Mouse (Mus musculus): ENCODE results near the gene Fam117a. TPM values are rescaled to one million over a fixed set of nuclear protein-coding genes. Genes with fewer than 3 reads are reported as not detected.

Gene Fam117a
- polyA plus RNA-seq, 1 experiment from 2014 or later, result 5.5 TPM

DNA sequence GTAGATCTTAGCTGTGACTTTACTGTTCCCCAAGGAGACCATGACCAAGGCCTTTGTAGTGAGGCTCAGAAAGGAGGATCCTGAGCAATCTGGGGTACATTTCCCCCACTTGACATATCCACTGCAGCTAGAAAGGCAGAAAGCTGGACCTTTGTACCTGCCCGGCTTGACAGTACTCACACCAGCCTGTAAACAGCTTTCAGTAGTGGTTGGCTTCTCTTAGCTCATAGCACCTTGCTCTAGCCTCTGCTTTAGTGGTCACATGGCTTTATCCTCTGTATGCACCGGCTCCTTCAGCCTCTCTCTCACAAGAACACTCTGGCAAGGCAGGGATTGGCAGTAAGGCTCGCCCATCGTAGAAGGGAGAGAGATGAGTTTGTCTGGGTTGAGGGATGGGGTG is 32.1 kb downstream of the Fam117a start:
- no peaks in the 10 kb centered on the region for H3K4me1 ChIP-seq (replicated peaks; ENCODE audit: control insufficient read depth, insufficient read depth, low read length)
- peaks cover 16% of the 10 kb centered on the region for H3K36me3 ChIP-seq (ENCODE audit: control insufficient read depth, insufficient read depth)
- no peaks in the 10 kb centered on the region for H3K9me3 ChIP-seq (ENCODE audit: control insufficient read depth)
- ATAC-seq, result 0 out of 2 replicates have a peak, but pooled peaks have one; percentile 28
- H3K9ac ChIP-seq (ENCODE audit: low read depth, low read length), result no peak overlapping the region
- no peak overlapping the region for H3K4me3 ChIP-seq (ENCODE audit: low read depth, low read length)
- H3K27ac ChIP-seq (ENCODE audit: low read depth, low read length), result no peak overlapping the region
- no peak for TF ChIP-seq CTCF (IDR thresholded peaks at IDR 0.05; ENCODE audit: low read depth)
- 83% methylated on average over 4 of the region's 4 CpGs for WGBS
- H3K4me2 ChIP-seq (replicated peaks; ENCODE audit: low read depth), result no peak overlapping the region
- no peaks in the 10 kb centered on the region for H3K27me3 ChIP-seq (replicated peaks; ENCODE audit: control insufficient read depth, insufficient read depth, low read length)

- Histone ChIP-seq H3K9ac (ENCODE audit: low read depth, low read length) (no peak overlapping the region), H3K36me3 (ENCODE audit: control insufficient read depth, insufficient read depth) (peaks cover 20% of the 10 kb centered on the region), H3K27ac (ENCODE audit: low read depth, low read length) (peak overlapping the region; percentile 57; the same call in 1 of the 2 replicates), H3K4me1 (replicated peaks; ENCODE audit: control insufficient read depth, insufficient read depth, low read length) (no peaks in the 10 kb centered on the region), H3K4me3 (ENCODE audit: low read depth, low read length) (no peak overlapping the region), H3K4me2 (replicated peaks; ENCODE audit: low read depth) (no peak overlapping the region), H3K9me3 (ENCODE audit: control insufficient read depth) (no peaks in the 10 kb centered on the region), H3K27me3 (replicated peaks; ENCODE audit: control insufficient read depth, insufficient read depth, low read length) (no peaks in the 10 kb centered on the region)
- no peak for TF ChIP-seq CTCF (IDR thresholded peaks at IDR 0.05; ENCODE audit: low read depth)
- 58% methylated on average over 15 of the region's 15 CpGs for WGBS
- 0 out of 2 replicates have a peak, but pooled peaks have one; percentile 22 for ATAC-seq
Observed at GRCm38 (mm10) chr11:95369964-95370890, 33.4 kb downstream of the Fam117a start.

- Histone ChIP-seq H3K9me3 (ENCODE audit: control insufficient read depth) (no peaks in the 10 kb centered on the region), H3K4me1 (replicated peaks; ENCODE audit: control insufficient read depth, insufficient read depth, low read length) (no peaks in the 10 kb centered on the region), H3K4me2 (replicated peaks; ENCODE audit: low read depth) (no peak overlapping the region), H3K27me3 (replicated peaks; ENCODE audit: control insufficient read depth, insufficient read depth, low read length) (no peaks in the 10 kb centered on the region), H3K9ac (ENCODE audit: low read depth, low read length) (no peak overlapping the region), H3K4me3 (ENCODE audit: low read depth, low read length) (no peak overlapping the region), H3K36me3 (ENCODE audit: control insufficient read depth, insufficient read depth) (peaks cover 30% of the 10 kb centered on the region), H3K27ac (ENCODE audit: low read depth, low read length) (no peak overlapping the region)
- no peak for ATAC-seq
- 88% methylated on average over 7 of the region's 7 CpGs for WGBS
- TF ChIP-seq CTCF (IDR thresholded peaks at IDR 0.05; ENCODE audit: low read depth), result no peak
Observed at GRCm38 (mm10) chr11:95371182-95371581, 34.4 kb downstream of the Fam117a start.

GRCm38 (mm10) chr11:95378926-95379325 is 42.1 kb downstream of the Fam117a start:
- WGBS, result 65% methylated on average over 9 of the region's 9 CpGs
- no peak for TF ChIP-seq CTCF (IDR thresholded peaks at IDR 0.05; ENCODE audit: low read depth)

GRCm38 (mm10) chr11:95379552-95379951 is 42.7 kb downstream of the Fam117a start:
- no peak for TF ChIP-seq CTCF (IDR thresholded peaks at IDR 0.05; ENCODE audit: low read depth)
- H3K4me1 ChIP-seq (replicated peaks; ENCODE audit: control insufficient read depth, insufficient read depth, low read length), result no peaks in the 10 kb centered on the region
- no peak overlapping the region for H3K4me2 ChIP-seq (replicated peaks; ENCODE audit: low read depth)
- ATAC-seq, result no peak
- H3K27ac ChIP-seq (ENCODE audit: low read depth, low read length), result no peak overlapping the region
- no peaks in the 10 kb centered on the region for H3K27me3 ChIP-seq (replicated peaks; ENCODE audit: control insufficient read depth, insufficient read depth, low read length)
- no peak overlapping the region for H3K4me3 ChIP-seq (ENCODE audit: low read depth, low read length)
- H3K36me3 ChIP-seq (ENCODE audit: control insufficient read depth, insufficient read depth), result peaks cover 56% of the 10 kb centered on the region
- H3K9me3 ChIP-seq (ENCODE audit: control insufficient read depth), result no peaks in the 10 kb centered on the region
- no peak overlapping the region for H3K9ac ChIP-seq (ENCODE audit: low read depth, low read length)
- WGBS, result 83% methylated on average over 5 of the region's 5 CpGs

More at GRCm38 (mm10) chr11:95378926-95379325, 42.1 kb downstream of the Fam117a start:
- Histone ChIP-seq H3K4me2 (replicated peaks; ENCODE audit: low read depth) (no peak overlapping the region), H3K4me1 (replicated peaks; ENCODE audit: control insufficient read depth, insufficient read depth, low read length) (no peaks in the 10 kb centered on the region), H3K9ac (ENCODE audit: low read depth, low read length) (no peak overlapping the region), H3K36me3 (ENCODE audit: control insufficient read depth, insufficient read depth) (peaks cover 56% of the 10 kb centered on the region), H3K27me3 (replicated peaks; ENCODE audit: control insufficient read depth, insufficient read depth, low read length) (no peaks in the 10 kb centered on the region), H3K9me3 (ENCODE audit: control insufficient read depth) (no peaks in the 10 kb centered on the region), H3K27ac (ENCODE audit: low read depth, low read length) (no peak overlapping the region), H3K4me3 (ENCODE audit: low read depth, low read length) (no peak overlapping the region)
- no peak for ATAC-seq

DNA sequence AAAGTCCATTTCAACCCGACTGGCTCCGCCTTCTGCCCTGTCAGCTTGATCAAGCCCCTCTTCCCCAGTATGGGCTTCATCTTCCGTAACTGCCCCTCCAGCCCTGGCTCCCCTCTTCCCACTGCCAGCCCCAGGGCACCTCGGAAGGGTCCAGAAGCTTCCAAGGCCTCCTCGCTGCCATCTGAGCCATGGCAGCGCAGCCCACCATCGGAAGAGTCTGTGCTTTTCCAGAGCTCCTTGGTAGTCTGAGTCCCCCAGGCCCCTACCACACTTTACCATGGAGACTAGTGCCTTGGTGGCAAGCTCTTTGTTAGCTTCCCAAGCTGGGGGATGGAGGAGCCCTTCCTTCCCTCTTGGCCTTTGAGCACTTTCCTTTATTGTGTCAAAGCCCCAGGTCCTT is 43.9 kb downstream of the Fam117a start:
- Histone ChIP-seq H3K27ac (ENCODE audit: low read depth, low read length) (no peak overlapping the region), H3K36me3 (ENCODE audit: control insufficient read depth, insufficient read depth) (peaks cover 47% of the 10 kb centered on the region), H3K9ac (ENCODE audit: low read depth, low read length) (no peak overlapping the region), H3K4me2 (replicated peaks; ENCODE audit: low read depth) (no peak overlapping the region), H3K4me3 (ENCODE audit: low read depth, low read length) (no peak overlapping the region), H3K27me3 (replicated peaks; ENCODE audit: control insufficient read depth, insufficient read depth, low read length) (no peaks in the 10 kb centered on the region), H3K4me1 (replicated peaks; ENCODE audit: control insufficient read depth, insufficient read depth, low read length) (no peaks in the 10 kb centered on the region), H3K9me3 (ENCODE audit: control insufficient read depth) (no peaks in the 10 kb centered on the region)
- WGBS, result 88% methylated on average over 7 of the region's 7 CpGs
- no peak for TF ChIP-seq CTCF (IDR thresholded peaks at IDR 0.05; ENCODE audit: low read depth)
- no peak for ATAC-seq

All from intestine, postnatal 0 days (tissue).